Mouse (Mus musculus) thymus, postnatal 4 days (tissue): ENCODE results near the gene Pdzd9.

Experiments used
- DNase-seq: peaks from one replicate; pipeline ENCODE4 v3.0.0; 2021

Pdzd9 gene

DNA sequence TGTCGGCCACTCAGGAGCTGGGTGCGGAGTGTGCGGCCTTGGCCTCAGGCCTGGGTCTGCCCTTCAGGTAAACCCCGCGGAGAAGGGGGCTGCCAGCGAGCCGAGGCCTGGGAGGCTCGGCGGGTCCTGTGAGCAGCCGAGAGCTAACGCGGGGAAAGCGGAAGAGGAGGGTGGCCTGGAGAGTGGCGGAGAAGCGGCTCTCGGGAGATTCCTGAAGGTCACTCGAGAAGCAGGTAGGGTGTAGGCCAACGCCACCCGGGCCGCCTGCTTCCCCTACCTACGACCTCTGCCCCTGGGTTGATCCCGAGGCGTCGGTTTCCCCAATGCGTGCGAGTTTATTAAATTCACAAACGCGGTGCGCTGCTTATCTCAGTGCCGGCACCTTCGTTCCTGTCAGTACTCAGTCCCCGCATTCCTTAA is 34.8 kb downstream of the Pdzd9 start:
- no peak for DNase-seq

DNA sequence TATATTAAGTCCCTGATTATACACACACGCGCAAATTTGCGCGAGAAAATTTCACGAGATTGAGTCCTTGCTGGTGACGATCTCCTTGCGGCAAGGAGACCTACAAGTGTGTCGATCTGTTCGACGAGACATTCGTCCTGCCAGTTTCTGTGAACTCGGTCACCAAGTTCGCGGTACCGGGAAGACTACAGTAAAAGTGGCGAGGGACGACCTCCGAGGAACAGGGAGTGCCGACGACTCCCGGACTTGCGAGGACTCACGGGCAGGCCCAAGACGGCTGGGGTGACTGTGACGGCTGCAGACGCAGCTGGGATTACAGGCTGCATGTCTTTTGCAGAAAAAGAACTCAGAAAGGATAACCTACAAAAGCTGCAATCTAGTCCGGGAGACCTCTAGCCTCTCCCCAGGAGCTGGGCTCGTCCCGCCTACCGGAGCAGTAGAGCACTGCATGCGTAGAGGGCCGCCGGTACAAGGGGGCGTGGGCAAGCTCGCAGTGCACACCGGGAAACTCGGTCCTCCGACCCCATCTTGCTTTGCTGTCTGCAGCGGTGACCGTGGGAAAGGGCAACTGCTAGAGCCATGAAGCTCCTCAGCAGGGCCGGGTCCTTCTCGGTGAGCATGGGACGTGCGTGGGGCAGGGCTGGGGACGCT is 35.3 kb downstream of the Pdzd9 start, which contains the start of gene Uqcrc2:
Gene Uqcrc2, plus strand, starts transcription at position 466 of the 651 bp plus-strand sequence.
- peak; percentile 91 for DNase-seq

DNA sequence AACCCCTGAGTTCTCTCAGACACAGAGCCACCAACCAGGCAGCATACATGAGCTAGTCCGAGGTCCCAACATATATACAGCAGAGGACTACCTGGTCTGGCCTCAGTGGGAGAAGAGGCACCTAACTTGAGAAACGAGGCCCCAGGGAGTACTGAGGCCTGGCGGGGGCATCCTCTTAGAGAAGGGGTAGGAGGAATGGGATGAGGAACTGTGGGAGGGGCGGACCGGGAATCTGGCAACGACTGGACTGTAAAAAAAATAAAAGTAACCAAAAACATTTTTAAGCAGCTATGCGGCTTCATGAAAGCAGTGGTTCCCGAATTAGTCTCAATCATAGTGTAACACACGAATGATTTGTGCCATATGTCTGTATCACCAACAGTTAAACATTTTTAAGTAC is 35.8 kb downstream of the Pdzd9 start:
- peak; percentile 12 for DNase-seq

DNA sequence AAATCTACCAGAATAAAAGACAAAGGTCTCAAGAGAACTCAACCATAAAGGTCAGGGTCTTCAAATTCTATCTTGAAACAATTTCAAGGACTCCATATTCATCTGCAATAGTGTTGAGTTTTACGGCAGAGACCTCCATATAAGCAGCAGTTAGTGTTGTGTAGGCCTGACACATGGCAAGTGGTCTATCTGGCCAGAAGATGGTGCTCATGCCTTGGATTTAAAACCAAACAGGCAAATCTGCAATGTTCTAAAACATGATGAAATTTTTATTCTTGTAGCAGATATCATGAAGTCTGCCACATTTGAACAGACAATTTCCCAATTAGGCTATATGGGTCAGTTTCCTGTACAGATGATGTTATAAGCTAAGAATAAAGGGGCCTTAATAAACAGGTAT is 37.6 kb downstream of the Pdzd9 start:
- DNase-seq = peak; percentile 20

DNA sequence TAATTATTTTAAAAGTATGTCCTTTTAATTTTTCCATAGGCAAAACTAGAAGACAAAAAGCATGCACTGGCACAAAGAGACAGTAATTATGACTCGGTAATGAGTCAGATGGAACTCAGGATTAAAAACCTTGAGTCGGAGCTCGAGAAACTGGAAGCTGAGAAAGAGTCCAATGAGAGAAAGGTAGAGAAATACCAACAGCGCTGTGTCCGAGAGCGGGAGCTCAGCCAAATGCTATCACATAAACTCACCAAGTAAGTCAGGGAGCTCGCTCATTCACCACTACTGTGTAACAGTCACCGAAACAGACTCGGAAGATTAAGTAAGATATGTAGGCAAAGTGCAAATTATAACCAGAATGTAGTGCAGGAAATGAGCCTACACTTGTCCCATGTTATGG is 49.3 kb downstream of the Pdzd9 start:
- DNase-seq = no peak

DNA sequence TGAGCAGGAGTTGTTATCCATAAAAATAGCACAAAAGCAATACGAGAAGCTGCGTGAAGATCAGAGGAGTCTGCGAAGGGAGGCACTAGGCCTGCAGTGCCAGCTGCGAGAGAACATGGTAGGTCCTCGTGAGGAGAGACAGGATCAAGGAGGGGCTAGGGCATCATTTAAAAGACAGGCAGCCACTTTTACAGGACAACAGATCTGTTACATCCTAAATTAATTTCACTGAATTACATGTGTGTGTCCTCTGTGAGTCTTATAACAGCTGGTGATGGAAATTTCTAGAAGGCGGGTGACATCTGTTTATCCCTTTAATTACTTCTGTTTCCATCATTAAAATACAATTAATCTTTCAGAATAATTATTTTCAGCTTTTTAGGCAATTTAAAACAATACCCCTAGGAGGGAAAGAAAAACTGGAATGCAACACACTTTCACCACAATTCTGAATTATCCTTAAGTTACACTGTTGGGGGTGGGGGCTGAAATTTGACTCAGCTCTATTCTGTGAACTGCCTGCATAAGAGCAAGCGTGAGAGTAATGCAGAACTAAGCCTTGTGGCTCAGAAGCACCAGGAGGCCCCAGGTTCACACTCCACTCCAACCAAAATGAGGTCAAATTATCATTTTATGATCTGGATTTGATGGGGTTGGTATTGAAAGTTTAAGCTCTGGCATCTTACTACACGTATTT is 49.9 kb downstream of the Pdzd9 start:
- no peak for DNase-seq
